Mouse (Mus musculus) thymus, adult 18-20 months (tissue): ENCODE measurements around the gene Matn1.

Experiments used
- DNase-seq, 2 experiments: peaks; one replicate each; pipeline ENCODE4 v3.0.0; 2022; ENCODE audit warnings: mixed read lengths in 2 of 2

Matn1 gene

GRCm38 (mm10) chr4:130987046-130987445 is 42.9 kb downstream of the Matn1 start:
- DNase-seq: no peak

- no peak for DNase-seq
These were observed 44.1 kb downstream of the Matn1 start for GRCm38 (mm10) chr4:130988219-130988839.

- no peak for DNase-seq
These were observed 45.0 kb downstream of the Matn1 start for GRCm38 (mm10) chr4:130989146-130989545.

GRCm38 (mm10) chr4:130990966-130991365 is 46.8 kb downstream of the Matn1 start:
- no peak for DNase-seq

- DNase-seq: no peak
These were observed 50.4 kb downstream of the Matn1 start for GRCm38 (mm10) chr4:130994556-130994955.

GRCm38 (mm10) chr4:130999744-131000527 is 55.8 kb downstream of the Matn1 start:
- DNase-seq: no peak

GRCm38 (mm10) chr4:131000614-131001178 is 56.5 kb downstream of the Matn1 start:
- no peak for DNase-seq
